Mouse (Mus musculus): ENCODE measurements around the gene Wdr90. TPM values are rescaled to one million over a fixed set of nuclear protein-coding genes. Genes with fewer than 3 reads are reported as not detected.
A peak's percentile ranks its signal among the peaks of the same experiment; 100 is the strongest.

Gene Wdr90
- polyA plus RNA-seq, 1 experiment from 2014 or later: 19.8 TPM

DNA sequence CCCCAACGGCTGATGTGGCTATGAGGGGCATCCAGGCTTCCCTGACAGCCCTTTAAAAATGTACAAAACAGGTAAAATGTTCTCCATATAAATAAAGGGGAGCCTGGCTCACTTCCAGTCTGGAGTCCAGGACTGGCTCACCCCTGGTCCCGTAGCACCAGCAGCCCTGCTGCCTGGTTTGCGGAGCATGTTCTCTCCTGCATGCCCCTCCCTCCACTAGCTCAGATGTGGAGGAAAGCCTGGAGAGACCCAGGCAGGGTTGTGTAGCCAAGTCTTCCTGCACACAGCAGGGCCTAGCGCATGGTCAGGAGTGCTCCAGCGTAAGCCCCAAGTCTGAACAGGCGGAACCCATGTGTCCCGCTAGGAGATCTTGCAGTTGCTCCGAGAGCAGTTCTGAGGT lies 22.0 kb upstream of the Wdr90 start:
- peaks cover 58% of the 10 kb centered on the region for H3K36me3 ChIP-seq
- H3K27me3 ChIP-seq: no peaks in the 10 kb centered on the region
- no peak overlapping the region for H3K4me3 ChIP-seq
- 0 out of 2 replicates have a peak overlapping the region, but pooled peaks have one; percentile 15 for H3K27ac ChIP-seq
- ATAC-seq (ENCODE audit: low FRiP score): no peak
- no peaks in the 10 kb centered on the region for H3K9me3 ChIP-seq
- 80% methylated on average over 8 of the region's 8 CpGs for WGBS
- H3K9ac ChIP-seq: 0 out of 2 replicates have a peak overlapping the region, but pooled peaks have one; percentile 35
- peaks cover 29% of the 10 kb centered on the region for H3K4me1 ChIP-seq (replicated peaks)
- H3K4me2 ChIP-seq: no peak overlapping the region

DNA sequence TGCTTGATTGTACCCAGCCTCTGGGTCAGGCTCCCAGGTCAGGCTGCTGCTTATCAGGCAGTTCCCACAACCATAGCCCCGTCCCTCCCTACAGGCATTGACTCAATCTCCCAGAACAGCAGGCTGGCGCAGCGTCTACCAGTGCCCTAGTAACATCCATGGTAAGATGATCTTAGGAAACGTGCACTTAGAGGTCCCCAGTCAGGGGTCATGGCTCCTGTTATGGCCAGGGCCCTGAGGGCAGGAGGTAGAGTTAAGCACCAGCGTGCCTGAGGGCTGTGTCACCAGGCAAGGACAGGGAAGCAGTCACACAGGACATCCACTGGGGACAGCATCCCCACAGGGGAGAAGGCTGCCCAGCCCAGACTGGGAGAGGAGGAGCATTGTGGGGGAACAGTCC lies 21.0 kb upstream of the Wdr90 start:
- Histone ChIP-seq H3K4me3 (no peak overlapping the region), H3K27me3 (no peaks in the 10 kb centered on the region), H3K9ac (no peak overlapping the region), H3K27ac (peak overlapping the region; percentile 46; the same call in 1 of the 2 replicates), H3K9me3 (no peaks in the 10 kb centered on the region), H3K4me1 (replicated peaks) (peaks cover 31% of the 10 kb centered on the region), H3K36me3 (peaks cover 56% of the 10 kb centered on the region), H3K4me2 (no peak overlapping the region)
- no peak for ATAC-seq (ENCODE audit: low FRiP score)
- 30% methylated on average over 5 of the region's 5 CpGs for WGBS

- Histone ChIP-seq H3K4me1 (replicated peaks) (peaks cover 37% of the 10 kb centered on the region), H3K27ac (peak overlapping the region; percentile 46), H3K4me2 (no peak overlapping the region), H3K9ac (no peak overlapping the region), H3K4me3 (no peak overlapping the region), H3K9me3 (no peaks in the 10 kb centered on the region), H3K27me3 (no peaks in the 10 kb centered on the region), H3K36me3 (peaks cover 54% of the 10 kb centered on the region)
- WGBS: 15% methylated on average over 4 of the region's 4 CpGs
- no peak for ATAC-seq (ENCODE audit: low FRiP score)
These were observed 20.4 kb upstream of the Wdr90 start for GRCm38 (mm10) chr17:25881691-25882090.

DNA sequence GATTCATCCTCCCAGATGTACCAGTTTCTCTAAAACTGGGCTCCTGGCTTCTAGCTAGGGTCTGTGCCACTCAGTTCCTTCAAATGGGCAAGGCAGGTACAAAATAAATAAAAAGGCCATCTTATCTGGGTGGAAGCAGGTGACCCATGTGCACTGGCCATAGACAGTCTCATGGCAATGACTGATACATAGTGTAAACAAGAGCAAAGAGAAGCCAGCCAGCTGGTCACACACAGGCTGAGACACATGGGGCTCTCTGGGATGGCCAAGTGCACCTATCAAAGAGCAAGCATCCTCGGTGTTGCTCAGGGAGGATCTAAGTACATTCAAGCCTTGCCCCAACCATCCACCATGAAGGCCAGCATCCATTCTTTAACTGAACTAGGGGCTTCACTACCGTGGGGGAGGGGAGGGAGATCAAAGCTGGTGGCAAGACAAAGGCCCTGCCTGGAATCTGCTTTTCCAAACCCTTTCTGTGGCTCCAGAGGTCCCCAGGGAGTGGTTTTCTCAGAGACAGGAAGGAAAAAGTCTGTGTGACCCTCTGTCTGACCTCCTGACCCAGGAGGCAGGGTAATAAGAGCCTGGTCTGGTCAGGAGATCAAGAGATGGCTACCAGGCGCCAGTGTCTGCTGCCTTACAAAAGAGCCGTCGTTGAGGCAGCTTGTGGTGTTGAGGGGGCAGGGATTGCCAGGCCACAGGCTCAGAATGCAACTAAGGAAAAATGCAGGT lies 19.8 kb upstream of the Wdr90 start:
- H3K4me2 ChIP-seq: no peak overlapping the region
- peaks cover 54% of the 10 kb centered on the region for H3K36me3 ChIP-seq
- H3K4me1 ChIP-seq (replicated peaks): peaks cover 44% of the 10 kb centered on the region
- 0 out of 2 replicates have a peak overlapping the region, but pooled peaks have one; percentile 0 for H3K9ac ChIP-seq
- WGBS: 4% methylated on average over 5 of the region's 5 CpGs
- no peaks in the 10 kb centered on the region for H3K27me3 ChIP-seq
- H3K9me3 ChIP-seq: no peaks in the 10 kb centered on the region
- peak overlapping the region; percentile 46 for H3K27ac ChIP-seq
- no peak overlapping the region for H3K4me3 ChIP-seq
- no peak for ATAC-seq (ENCODE audit: low FRiP score)

DNA sequence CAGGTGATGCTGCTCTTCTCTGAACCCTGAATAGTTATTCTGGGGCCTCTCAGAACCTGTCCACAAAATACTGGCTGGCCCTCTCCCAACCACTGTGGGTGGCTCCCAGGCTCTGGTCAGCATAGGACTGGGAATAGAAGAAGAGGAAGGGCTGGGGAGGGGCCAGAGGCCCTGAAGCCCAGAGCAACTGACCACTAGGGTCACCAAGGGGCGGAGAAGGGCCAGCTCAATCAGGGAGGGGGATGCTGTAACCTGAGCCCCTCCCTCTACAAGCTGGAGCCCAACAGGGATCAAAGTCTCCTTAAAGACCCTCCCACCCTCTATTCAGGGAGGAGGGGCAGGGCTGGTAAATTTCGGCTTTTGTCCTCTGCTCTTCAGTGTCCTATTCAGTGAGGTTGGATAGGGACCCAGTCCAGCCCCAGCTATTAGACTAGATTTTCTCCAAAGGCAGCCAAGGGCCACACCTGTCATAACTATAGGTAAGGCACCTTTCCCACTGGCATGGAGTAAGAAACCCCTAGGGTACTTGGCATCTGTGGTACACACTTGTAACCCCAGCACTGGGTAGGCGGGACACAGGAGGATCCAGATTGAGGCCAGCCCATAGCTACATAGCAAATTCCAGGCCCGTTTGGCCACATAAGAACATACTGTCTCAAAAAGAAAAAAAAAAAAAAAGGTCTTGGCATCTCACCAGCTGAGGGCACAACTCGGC lies 19.1 kb upstream of the Wdr90 start, which contains the start of gene Wfikkn1:
TSS of gene Wfikkn1 (minus strand) at position 663 of the 715 bp plus-strand sequence.
- peaks cover 54% of the 10 kb centered on the region for H3K36me3 ChIP-seq
- WGBS: 22% methylated on average over 5 of the region's 5 CpGs
- no peak within 1 kb of the TSS for H3K4me3 ChIP-seq
- no peak within 1 kb of the TSS for H3K4me2 ChIP-seq
- H3K27ac ChIP-seq: peak within 1 kb of the TSS; percentile 46
- ATAC-seq (ENCODE audit: low FRiP score): no peak
- H3K9me3 ChIP-seq: no peaks in the 10 kb centered on the region
- peaks cover 41% of the 10 kb centered on the region for H3K4me1 ChIP-seq (replicated peaks)
- H3K27me3 ChIP-seq: no peaks in the 10 kb centered on the region
- 0 out of 2 replicates have a peak within 1 kb of the TSS, but pooled peaks have one; percentile 0 for H3K9ac ChIP-seq

GRCm38 (mm10) chr17:25879750-25880149 lies 18.4 kb upstream of the Wdr90 start:
- ATAC-seq (ENCODE audit: low FRiP score): no peak
- Histone ChIP-seq H3K4me2 (no peak overlapping the region), H3K27me3 (no peaks in the 10 kb centered on the region), H3K27ac (no peak overlapping the region), H3K9ac (no peak overlapping the region), H3K36me3 (peaks cover 49% of the 10 kb centered on the region), H3K9me3 (no peaks in the 10 kb centered on the region), H3K4me3 (no peak overlapping the region), H3K4me1 (replicated peaks) (peaks cover 40% of the 10 kb centered on the region)
- 68% methylated on average over 8 of the region's 8 CpGs for WGBS

DNA sequence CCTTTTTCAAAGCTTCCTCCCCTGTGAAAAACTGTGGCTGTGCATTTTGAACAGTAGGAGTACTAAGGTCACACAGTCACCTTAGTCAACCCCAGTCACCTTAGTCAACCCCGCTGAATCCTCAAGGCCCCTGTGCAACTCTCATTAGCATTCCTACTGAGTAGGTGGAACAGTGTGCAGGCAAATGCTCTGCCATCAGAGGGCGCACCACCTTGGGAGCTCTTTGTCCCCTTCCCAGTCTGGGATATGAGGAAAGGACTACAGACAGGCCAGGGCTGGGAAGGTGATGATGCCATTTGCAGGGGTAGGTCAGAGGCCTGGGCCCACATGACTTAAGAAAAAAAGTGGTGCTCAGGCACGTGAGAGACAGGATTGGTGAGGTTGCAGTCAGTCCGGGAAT lies 18.0 kb upstream of the Wdr90 start:
- H3K4me2 ChIP-seq: no peak overlapping the region
- 39% methylated on average over 4 of the region's 4 CpGs for WGBS
- H3K27me3 ChIP-seq: no peaks in the 10 kb centered on the region
- no peak overlapping the region for H3K9ac ChIP-seq
- ATAC-seq (ENCODE audit: low FRiP score): no peak
- H3K27ac ChIP-seq: no peak overlapping the region
- H3K9me3 ChIP-seq: no peaks in the 10 kb centered on the region
- H3K36me3 ChIP-seq: peaks cover 44% of the 10 kb centered on the region
- H3K4me3 ChIP-seq: no peak overlapping the region
- H3K4me1 ChIP-seq (replicated peaks): peaks cover 44% of the 10 kb centered on the region

DNA sequence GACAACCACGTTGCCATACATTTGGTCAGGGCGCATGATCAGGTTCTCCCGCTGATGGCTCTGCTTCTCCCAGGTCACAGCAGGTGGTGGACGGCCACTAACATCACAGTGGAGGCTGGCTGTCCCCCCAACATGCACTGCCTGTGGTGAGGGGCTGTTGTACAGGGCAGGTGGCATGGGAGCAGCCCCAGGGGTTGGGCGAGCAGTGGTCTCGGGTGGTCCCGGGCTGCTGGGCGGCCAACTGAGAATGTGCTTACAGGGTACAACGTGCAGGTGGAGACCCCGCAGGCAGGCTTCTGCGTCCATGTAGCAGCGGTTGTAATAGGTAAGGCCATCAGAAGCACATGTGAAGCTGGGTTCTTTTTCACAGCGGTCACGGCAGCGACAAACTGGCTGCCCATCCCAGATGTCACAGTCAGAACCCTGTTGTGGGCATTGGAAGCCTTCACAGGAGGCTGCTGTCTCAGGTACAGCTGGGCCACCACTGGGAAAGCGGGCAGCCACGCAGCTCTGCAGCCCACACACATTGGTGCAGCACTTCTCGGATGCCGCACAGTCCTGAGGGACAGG lies 17.4 kb upstream of the Wdr90 start:
- H3K27me3 ChIP-seq: no peaks in the 10 kb centered on the region
- H3K4me1 ChIP-seq (replicated peaks): peaks cover 49% of the 10 kb centered on the region
- H3K4me2 ChIP-seq: no peak overlapping the region
- H3K4me3 ChIP-seq: no peak overlapping the region
- H3K9ac ChIP-seq: no peak overlapping the region
- ATAC-seq (ENCODE audit: low FRiP score): no peak
- H3K9me3 ChIP-seq: no peaks in the 10 kb centered on the region
- WGBS: 83% methylated on average over 19 of the region's 19 CpGs
- H3K36me3 ChIP-seq: peaks cover 38% of the 10 kb centered on the region
- no peak overlapping the region for H3K27ac ChIP-seq

GRCm38 (mm10) chr17:25877741-25878610 lies 16.7 kb upstream of the Wdr90 start:
- H3K4me1 ChIP-seq (replicated peaks): peaks cover 50% of the 10 kb centered on the region
- no peaks in the 10 kb centered on the region for H3K9me3 ChIP-seq
- H3K4me3 ChIP-seq: no peak overlapping the region
- WGBS: 93% methylated on average over 32 of the region's 32 CpGs
- no peak overlapping the region; the same call in 1 of the 2 replicates for H3K9ac ChIP-seq
- no peak overlapping the region for H3K27ac ChIP-seq
- H3K36me3 ChIP-seq: peaks cover 31% of the 10 kb centered on the region
- H3K27me3 ChIP-seq: no peaks in the 10 kb centered on the region
- ATAC-seq (ENCODE audit: low FRiP score): no peak
- no peak overlapping the region for H3K4me2 ChIP-seq

DNA sequence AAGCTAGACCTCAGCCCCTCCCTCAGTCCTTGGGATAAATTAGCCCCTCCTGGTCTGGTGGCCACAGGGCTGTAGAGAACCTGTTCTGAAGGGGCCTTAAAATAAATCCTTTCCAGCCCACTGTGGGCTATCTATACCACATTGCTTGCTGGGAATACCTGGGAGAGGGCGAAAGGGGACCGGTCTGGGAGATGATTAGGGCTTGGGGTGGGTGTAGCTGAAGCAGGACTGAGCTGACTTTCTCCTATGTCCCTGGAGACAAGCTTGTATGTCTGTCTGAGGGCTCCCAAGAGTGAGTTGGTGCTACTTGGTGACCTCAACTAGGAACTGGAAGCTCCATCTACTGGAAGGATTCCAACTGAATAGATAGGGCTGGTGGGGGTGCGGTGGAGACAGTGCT lies 15.7 kb upstream of the Wdr90 start:
- H3K4me1 ChIP-seq (replicated peaks): peaks cover 50% of the 10 kb centered on the region
- no peaks in the 10 kb centered on the region for H3K9me3 ChIP-seq
- WGBS: 93% methylated on average over 3 of the region's 3 CpGs

DNA sequence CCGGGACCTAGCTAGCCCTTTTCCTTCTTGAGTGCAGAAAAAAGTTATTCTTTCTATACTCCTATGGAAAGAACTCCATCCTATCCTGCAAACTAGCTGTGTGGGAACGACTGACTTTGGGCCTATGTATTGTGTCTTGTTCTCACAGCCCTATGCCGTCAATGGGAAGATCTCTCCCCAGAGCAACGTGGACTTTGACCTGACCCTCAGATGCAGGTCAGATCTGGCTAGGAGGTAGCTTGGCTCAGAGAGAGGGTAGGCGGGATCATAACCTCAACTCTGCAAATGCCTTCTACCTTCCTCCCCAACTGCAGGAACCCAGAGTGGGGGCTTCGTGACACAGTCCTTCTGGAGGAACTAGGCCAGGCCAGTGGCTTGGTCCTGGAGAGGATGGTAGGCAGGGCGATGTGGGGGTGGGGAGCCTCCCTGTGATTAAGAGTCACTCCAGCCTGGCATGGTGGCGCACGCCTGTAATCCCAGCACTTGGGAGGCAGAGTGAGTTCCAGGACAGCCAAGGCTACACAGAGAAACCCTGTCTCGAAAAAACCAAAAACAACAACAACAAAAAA lies 15.1 kb upstream of the Wdr90 start:
- ATAC-seq (ENCODE audit: low FRiP score): no peak
- Histone ChIP-seq H3K9me3 (no peaks in the 10 kb centered on the region), H3K4me3 (peak overlapping the region; percentile 80), H3K4me1 (replicated peaks) (peaks cover 46% of the 10 kb centered on the region), H3K36me3 (peaks cover 22% of the 10 kb centered on the region), H3K9ac (peak overlapping the region; percentile 87), H3K4me2 (peak overlapping the region; percentile 96), H3K27ac (peak overlapping the region; percentile 97), H3K27me3 (no peaks in the 10 kb centered on the region)
- 58% methylated on average over 10 of the region's 10 CpGs for WGBS

More for the DNA sequence above, 15.7 kb upstream of the Wdr90 start:
- H3K27ac ChIP-seq: no peak overlapping the region
- ATAC-seq (ENCODE audit: low FRiP score): no peak
- H3K36me3 ChIP-seq: peaks cover 22% of the 10 kb centered on the region
- no peak overlapping the region for H3K4me3 ChIP-seq
- H3K4me2 ChIP-seq: peak overlapping the region; percentile 96
- no peaks in the 10 kb centered on the region for H3K27me3 ChIP-seq
- peak overlapping the region; percentile 39; the same call in 1 of the 2 replicates for H3K9ac ChIP-seq
